Mouse (Mus musculus): ENCODE results near the gene Usp33. TPM values are rescaled to one million over a fixed set of nuclear protein-coding genes. Genes with fewer than 3 reads are reported as not detected.
"Not testable (repeated sequence)": the region's sequence is repeated elsewhere in the genome, so short reads cannot be mapped to it uniquely, and the experiment has no call there.

Gene Usp33
- polyA plus RNA-seq, 1 experiment from 2014 or later = 28.2 TPM

- WGBS = 58% methylated on average over 9 of the region's 9 CpGs
- H3K4me2 ChIP-seq; H3K9me3 ChIP-seq; H3K27me3 ChIP-seq (replicated peaks); H3K4me3 ChIP-seq; ATAC-seq (ENCODE audit: extremely low read depth, insufficient number of reproducible peaks, low FRiP score, low TSS enrichment); H3K27ac ChIP-seq (replicated peaks); H3K9ac ChIP-seq: not testable (repeated sequence)
- Histone ChIP-seq H3K4me1 (peaks cover 15% of the 10 kb centered on the region), H3K36me3 (peaks cover 44% of the 10 kb centered on the region)
Measured at GRCm38 (mm10) chr3:152316447-152317173, 29.7 kb upstream of the Usp33 start.

- Histone ChIP-seq H3K36me3 (peaks cover 35% of the 10 kb centered on the region), H3K9me3 (no peaks in the 10 kb centered on the region), H3K4me3 (no peak overlapping the region), H3K9ac (no peak overlapping the region), H3K27me3 (replicated peaks) (no peaks in the 10 kb centered on the region), H3K4me1 (peaks cover 2% of the 10 kb centered on the region; the same call in 1 of the 2 replicates), H3K27ac (replicated peaks) (peak overlapping the region; percentile 20; the same call in 1 of the 2 replicates), H3K4me2 (no peak overlapping the region)
- no peak for ATAC-seq (ENCODE audit: extremely low read depth, insufficient number of reproducible peaks, low FRiP score, low TSS enrichment)
- WGBS = 79% methylated on average over 10 of the region's 10 CpGs
Measured at GRCm38 (mm10) chr3:152320972-152321645, 25.2 kb upstream of the Usp33 start.

DNA sequence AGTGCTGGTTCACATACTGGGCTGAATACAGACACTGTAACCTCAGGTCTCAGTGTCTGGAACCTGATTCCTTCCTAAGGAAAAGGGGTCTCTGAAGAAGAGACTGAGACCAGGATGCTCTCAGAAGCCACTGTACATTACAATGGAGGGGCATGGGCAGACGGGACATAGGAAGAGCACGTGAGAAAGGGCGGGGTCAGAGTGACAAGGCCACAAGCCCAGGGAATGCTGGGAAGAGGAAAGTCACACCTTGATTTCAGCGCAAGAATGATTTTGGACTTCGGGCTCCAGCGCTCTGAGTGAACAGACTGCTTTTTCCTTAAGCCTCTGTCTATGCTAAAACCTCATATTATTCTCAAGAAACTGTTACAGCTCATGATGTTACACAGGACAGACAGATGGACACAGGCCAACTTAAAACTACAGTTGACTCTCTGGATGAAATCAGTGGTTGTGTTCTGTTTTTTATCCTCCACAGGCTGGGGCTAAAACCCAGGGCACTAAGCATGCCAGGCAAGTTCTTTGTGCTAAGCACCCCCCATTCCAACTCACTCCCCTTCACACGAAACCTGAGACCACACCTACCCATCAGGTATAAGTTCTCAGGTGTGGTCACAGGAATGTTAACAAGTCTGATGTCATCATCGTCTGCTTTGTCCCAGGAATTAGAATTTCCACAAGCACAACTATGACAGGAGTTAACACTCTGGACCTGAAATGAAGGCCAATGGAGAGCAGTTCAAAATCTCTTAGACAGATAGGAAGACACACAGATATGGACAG, 24.3 kb upstream of the Usp33 start:
- H3K4me3 ChIP-seq = no peak overlapping the region
- peaks cover 2% of the 10 kb centered on the region; the same call in 1 of the 2 replicates for H3K4me1 ChIP-seq
- no peaks in the 10 kb centered on the region for H3K27me3 ChIP-seq (replicated peaks)
- H3K9me3 ChIP-seq = no peaks in the 10 kb centered on the region
- ATAC-seq (ENCODE audit: extremely low read depth, insufficient number of reproducible peaks, low FRiP score, low TSS enrichment) = no peak
- no peak overlapping the region for H3K4me2 ChIP-seq
- H3K9ac ChIP-seq = no peak overlapping the region
- WGBS = 87% methylated on average over 8 of the region's 8 CpGs
- peaks cover 35% of the 10 kb centered on the region for H3K36me3 ChIP-seq
- peak overlapping the region; percentile 20; the same call in 1 of the 2 replicates for H3K27ac ChIP-seq (replicated peaks)

- WGBS = 87% methylated on average over 4 of the region's 6 CpGs
- Histone ChIP-seq H3K27me3 (replicated peaks) (no peaks in the 10 kb centered on the region), H3K9ac (no peak overlapping the region), H3K27ac (replicated peaks) (no peak overlapping the region), H3K4me3 (no peak overlapping the region), H3K36me3 (peaks cover 47% of the 10 kb centered on the region), H3K4me1 (no peaks in the 10 kb centered on the region), H3K9me3 (no peaks in the 10 kb centered on the region), H3K4me2 (no peak overlapping the region)
- ATAC-seq (ENCODE audit: extremely low read depth, insufficient number of reproducible peaks, low FRiP score, low TSS enrichment) = no peak
Measured at GRCm38 (mm10) chr3:152332104-152332503, 14.2 kb upstream of the Usp33 start.

- H3K4me3 ChIP-seq = no peak overlapping the region
- no peak for ATAC-seq (ENCODE audit: extremely low read depth, insufficient number of reproducible peaks, low FRiP score, low TSS enrichment)
- H3K4me2 ChIP-seq = no peak overlapping the region
- no peaks in the 10 kb centered on the region for H3K4me1 ChIP-seq
- H3K9me3 ChIP-seq = no peaks in the 10 kb centered on the region
- H3K27me3 ChIP-seq (replicated peaks) = no peaks in the 10 kb centered on the region
- WGBS = 86% methylated on average over 15 of the region's 15 CpGs
- H3K36me3 ChIP-seq = peaks cover 54% of the 10 kb centered on the region
- no peak overlapping the region for H3K27ac ChIP-seq (replicated peaks)
- no peak overlapping the region for H3K9ac ChIP-seq
Measured at GRCm38 (mm10) chr3:152332545-152333300, 13.6 kb upstream of the Usp33 start.

DNA sequence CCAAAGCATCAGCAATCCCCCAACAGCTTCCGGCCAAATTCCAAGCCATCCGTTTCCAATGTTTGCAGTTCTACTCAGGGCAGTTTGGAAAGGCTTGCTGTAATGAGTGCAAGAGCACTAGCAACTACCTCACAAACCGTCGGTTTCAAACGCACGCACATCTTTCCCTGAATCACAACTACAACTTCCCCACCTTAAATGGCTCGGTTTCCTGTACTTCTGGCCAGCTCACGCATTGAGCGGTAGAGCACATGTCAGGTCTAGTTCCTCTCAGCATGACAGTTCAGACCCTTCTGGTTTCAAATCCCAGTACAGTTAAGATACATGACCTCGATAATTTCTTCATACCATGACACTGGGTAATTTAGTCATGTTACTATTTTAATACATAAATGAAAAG, 12.6 kb upstream of the Usp33 start:
- H3K36me3 ChIP-seq = peaks cover 55% of the 10 kb centered on the region
- 89% methylated on average over 10 of the region's 10 CpGs for WGBS
- no peaks in the 10 kb centered on the region for H3K4me1 ChIP-seq
- no peaks in the 10 kb centered on the region for H3K9me3 ChIP-seq
- H3K4me2 ChIP-seq = no peak overlapping the region
- H3K9ac ChIP-seq = no peak overlapping the region
- H3K27me3 ChIP-seq (replicated peaks) = no peaks in the 10 kb centered on the region
- no peak overlapping the region for H3K4me3 ChIP-seq
- no peak for ATAC-seq (ENCODE audit: extremely low read depth, insufficient number of reproducible peaks, low FRiP score, low TSS enrichment)
- H3K27ac ChIP-seq (replicated peaks) = no peak overlapping the region

DNA sequence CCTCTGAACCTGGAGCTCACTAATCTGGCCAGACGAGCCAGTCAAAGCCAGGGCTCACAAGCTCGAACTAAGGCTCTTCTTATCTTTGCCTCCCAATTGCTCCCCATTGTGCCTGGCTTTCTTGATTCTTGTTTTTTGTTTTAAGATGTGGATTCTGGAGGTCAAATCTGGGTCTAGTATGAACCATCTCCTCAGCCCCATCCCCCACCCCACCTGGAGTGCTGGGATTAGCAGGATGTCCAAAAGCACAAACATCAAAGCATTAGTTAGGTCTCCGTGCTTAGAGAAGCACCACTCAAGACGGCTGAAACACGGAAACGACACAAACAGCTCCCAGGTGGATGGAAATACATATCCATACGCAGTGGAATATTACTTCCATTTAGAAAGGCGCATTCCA, 10.2 kb upstream of the Usp33 start:
- H3K4me3 ChIP-seq = no peak overlapping the region

GRCm38 (mm10) chr3:152339862-152340557, 6.3 kb upstream of the Usp33 start, which contains the start of gene Miga1:
Miga1 (minus strand) TSS chr3:152340407.
- Histone ChIP-seq H3K36me3 (peaks cover 27% of the 10 kb centered on the region), H3K9ac (peak within 1 kb of the TSS; percentile 89), H3K4me2 (peak within 1 kb of the TSS; percentile 78), H3K9me3 (no peaks in the 10 kb centered on the region), H3K4me3 (peak within 1 kb of the TSS; percentile 94), H3K27ac (replicated peaks) (peak within 1 kb of the TSS; percentile 42; the same call in 1 of the 2 replicates), H3K27me3 (replicated peaks) (no peaks in the 10 kb centered on the region), H3K4me1 (peaks cover 14% of the 10 kb centered on the region)
- 1% methylated on average over 54 of the region's 54 CpGs for WGBS
- peak; percentile 85 for ATAC-seq (ENCODE audit: extremely low read depth, insufficient number of reproducible peaks, low FRiP score, low TSS enrichment)

More for the DNA sequence above, 10.2 kb upstream of the Usp33 start:
- H3K4me1 ChIP-seq = peaks cover 11% of the 10 kb centered on the region
- 73% methylated on average over 8 of the region's 8 CpGs for WGBS
- H3K27ac ChIP-seq (replicated peaks) = no peak overlapping the region
- ATAC-seq (ENCODE audit: extremely low read depth, insufficient number of reproducible peaks, low FRiP score, low TSS enrichment) = no peak
- no peaks in the 10 kb centered on the region for H3K9me3 ChIP-seq
- H3K9ac ChIP-seq = no peak overlapping the region
- H3K4me2 ChIP-seq = no peak overlapping the region
- H3K36me3 ChIP-seq = peaks cover 55% of the 10 kb centered on the region
- no peaks in the 10 kb centered on the region for H3K27me3 ChIP-seq (replicated peaks)

DNA sequence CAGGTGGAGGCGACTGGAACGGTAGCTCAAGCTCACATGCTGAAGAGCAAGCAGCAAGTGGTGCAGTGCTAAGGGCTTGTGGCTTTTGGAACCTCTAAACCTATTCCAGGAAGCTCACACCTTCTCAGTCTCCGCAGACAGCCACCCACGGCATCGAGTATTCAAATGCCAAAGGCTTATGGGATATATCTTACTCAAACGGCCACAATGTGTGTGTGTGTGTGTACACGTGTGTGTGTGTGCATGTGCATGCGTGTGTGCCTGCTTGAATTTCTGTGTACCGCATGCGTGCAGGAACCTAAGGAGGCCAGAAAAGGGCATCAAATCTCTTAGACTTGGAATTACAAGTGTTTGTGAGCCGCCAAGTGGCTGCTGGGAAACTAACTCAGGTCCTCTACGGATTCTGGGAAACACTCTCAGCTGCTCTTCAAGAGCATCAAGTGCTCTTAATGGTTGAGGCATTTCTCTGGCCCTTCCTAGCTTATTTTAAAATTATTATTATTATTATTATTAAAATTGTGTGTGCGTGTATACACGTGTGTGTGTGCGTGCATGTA, 3.2 kb upstream of the Usp33 start:
- 85% methylated on average over 15 of the region's 15 CpGs for WGBS

DNA sequence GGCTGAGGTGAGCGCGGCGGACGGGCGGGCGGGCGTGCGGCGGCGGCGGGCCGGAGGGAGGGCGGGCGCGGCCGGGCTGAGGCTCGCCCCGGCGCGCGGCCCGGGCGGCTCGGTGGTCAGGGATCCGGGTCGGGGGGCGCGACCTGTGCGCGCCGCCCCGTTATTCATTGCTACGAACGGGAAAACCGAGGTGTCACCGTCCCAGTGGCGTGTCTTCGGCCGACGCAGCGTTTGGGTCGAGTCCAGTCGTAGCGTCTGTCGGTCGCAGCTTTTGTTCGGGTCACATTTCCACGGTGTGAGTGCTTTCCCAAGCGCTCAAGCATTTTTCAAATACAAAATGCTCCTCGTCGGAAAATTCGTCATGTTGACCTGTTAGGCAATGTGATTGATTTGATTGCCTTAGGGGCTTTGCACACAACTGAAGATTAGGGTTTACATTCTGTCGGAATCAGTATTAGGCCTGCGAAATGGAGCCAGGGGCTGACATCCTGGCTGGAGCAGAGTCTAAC, 409 bp downstream of the Usp33 start:
- H3K4me2 ChIP-seq = peak overlapping the region; percentile 76
- H3K27ac ChIP-seq (replicated peaks) = peak overlapping the region; percentile 85
- peak overlapping the region; percentile 97 for H3K9ac ChIP-seq
- no peak for ATAC-seq (ENCODE audit: extremely low read depth, insufficient number of reproducible peaks, low FRiP score, low TSS enrichment)
- peaks cover 43% of the 10 kb centered on the region for H3K4me1 ChIP-seq
- under 1% methylated on average over 31 of the region's 54 CpGs for WGBS
- H3K4me3 ChIP-seq = peak overlapping the region; percentile 85
- H3K9me3 ChIP-seq = no peaks in the 10 kb centered on the region
- H3K27me3 ChIP-seq (replicated peaks) = no peaks in the 10 kb centered on the region
- peaks cover 6% of the 10 kb centered on the region; the same call in 1 of the 2 replicates for H3K36me3 ChIP-seq

More for the DNA sequence above, 3.2 kb upstream of the Usp33 start:
- no peaks in the 10 kb centered on the region for H3K36me3 ChIP-seq
- no peak overlapping the region for H3K27ac ChIP-seq (replicated peaks)
- ATAC-seq (ENCODE audit: extremely low read depth, insufficient number of reproducible peaks, low FRiP score, low TSS enrichment) = no peak
- no peak overlapping the region for H3K4me2 ChIP-seq
- no peaks in the 10 kb centered on the region for H3K27me3 ChIP-seq (replicated peaks)
- no peak overlapping the region for H3K9ac ChIP-seq
- no peaks in the 10 kb centered on the region for H3K9me3 ChIP-seq
- H3K4me1 ChIP-seq = peaks cover 23% of the 10 kb centered on the region
- no peak overlapping the region for H3K4me3 ChIP-seq

Data from heart, embryonic 13.5 days (tissue).